Mouse (Mus musculus) kidney, embryonic 14.5 days (tissue): ENCODE data around the gene Phb2. TPM values are rescaled to one million over a fixed set of nuclear protein-coding genes. Genes with fewer than 3 reads are reported as not detected.

Experiments used
- ATAC-seq: fragments of 200-750 bp; cut with Nextera tagmentation; 2 replicates; pipeline ENCODE4 v1.8.0; 2017; ENCODE audit warnings: moderate number of reproducible peaks, mild to moderate bottlenecking, moderate TSS enrichment, moderate library complexity; ENCODE audit not compliant: low FRiP score, low TSS enrichment
- H3K27ac ChIP-seq: fragments of 300-500 bp; sonication (generic); 2 replicates; pipeline ENCODE4 v1.5.1; 2014; ENCODE audit warnings: low read depth, mild to moderate bottlenecking, low read length, moderate library complexity, mixed read lengths
- H3K27me3 ChIP-seq: fragments of 300-500 bp; sonication (generic); 2 replicates; pipeline ENCODE4 v1.6.1; 2014; ENCODE audit warnings: mild to moderate bottlenecking, low read length; ENCODE audit not compliant: control insufficient read depth, insufficient read depth
- H3K36me3 ChIP-seq: fragments of 300-500 bp; sonication (generic); 2 replicates; pipeline ENCODE4 v1.6.1; 2014; ENCODE audit warnings: low read length, mixed read lengths; ENCODE audit not compliant: control insufficient read depth, insufficient read depth
- H3K4me1 ChIP-seq: fragments of 300-500 bp; sonication (generic); 2 replicates; pipeline ENCODE4 v1.6.1; 2014; ENCODE audit warnings: low read length, mixed read lengths; ENCODE audit not compliant: control insufficient read depth, insufficient read depth
- H3K4me2 ChIP-seq: fragments of 300-500 bp; sonication (generic); replicated peaks from 2 replicates; pipeline ENCODE4 v1.6.1; 2014; ENCODE audit warnings: low read depth, mild to moderate bottlenecking, low read length
- H3K4me3 ChIP-seq: fragments of 300-500 bp; sonication (generic); 2 replicates; pipeline ENCODE4 v1.5.1; 2014; ENCODE audit warnings: mild to moderate bottlenecking, low read length
- H3K9ac ChIP-seq: fragments of 300-500 bp; sonication (generic); 2 replicates; pipeline ENCODE4 v1.6.1; 2014; ENCODE audit warnings: low read depth, mild to moderate bottlenecking, low read length, moderate library complexity
- H3K9me3 ChIP-seq: fragments of 300-500 bp; sonication (generic); 2 replicates; pipeline ENCODE4 v1.6.1; 2016; ENCODE audit warnings: low read length; ENCODE audit not compliant: control insufficient read depth
- WGBS: fragments of 180-500 bp; shearing (Covaris S2); extraction: QIAGEN DNeasy Blood & Tissue Kit; methylation state at CpG from one replicate; pipeline ENCODE4 v1.1.7; 2014; 5-methylcytosine and 5-hydroxymethylcytosine counted together
- microRNA counts: library from miRNA; unstranded; fragments of <30 nt; microRNA quantifications from one replicate; lab custom pipeline; 2017
- microRNA-seq: library from miRNA; unstranded; fragments of <30 nt; microRNA quantifications from one replicate; pipeline ENCODE4, GENCODE M21; 2016
- polyA plus RNA-seq: library from polyadenylated mRNA; unstranded; fragments of >200 nt; fragmentation: Nextera tagmentation; extraction: Ambion mirVana; gene quantifications from 2 replicates; pipeline ENCODE4 v1.2.1, GENCODE M21; 2014

The Phb2 gene
- polyA plus RNA-seq, 1 experiment from 2014 or later, result 402 TPM

GRCm38 (mm10) chr6:124757909-124758848, 46.0 kb downstream of the Phb2 start:
- WGBS, result 37% methylated on average over 5 of the region's 5 CpGs
- H3K4me3 ChIP-seq, result peak overlapping the region; percentile 88

DNA sequence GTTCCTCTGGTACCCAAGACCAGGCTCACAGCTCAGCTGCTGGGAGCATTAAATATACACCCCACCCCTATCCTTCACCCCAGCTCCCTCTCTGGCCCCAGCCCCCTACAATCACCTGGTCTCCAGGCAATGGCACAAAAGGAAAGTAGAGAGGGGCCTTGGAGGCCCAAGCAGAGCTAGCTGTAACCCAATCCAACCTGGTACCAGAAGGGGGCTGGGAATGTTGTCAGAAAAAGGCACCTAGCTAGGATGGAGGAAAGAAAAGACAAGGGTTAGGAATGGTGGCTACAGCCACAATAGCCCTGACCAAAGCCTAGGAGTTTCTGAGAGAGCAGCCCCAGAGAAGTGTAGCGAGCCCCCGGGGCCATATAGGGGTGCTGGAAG, 46.7 kb downstream of the Phb2 start:
- Histone ChIP-seq H3K27me3 (no peaks in the 10 kb centered on the region), H3K27ac (peak overlapping the region; percentile 98), H3K36me3 (no peaks in the 10 kb centered on the region), H3K9me3 (no peaks in the 10 kb centered on the region), H3K4me2 (peak overlapping the region; percentile 70), H3K9ac (peak overlapping the region; percentile 38; the same call in 1 of the 2 replicates), H3K4me1 (peaks cover 38% of the 10 kb centered on the region), H3K4me3 (peak overlapping the region; percentile 11; the same call in 1 of the 2 replicates)
- ATAC-seq, result no peak
- 58% methylated on average over 2 of the region's 2 CpGs for WGBS

More at GRCm38 (mm10) chr6:124757909-124758848, 46.0 kb downstream of the Phb2 start:
- H3K27me3 ChIP-seq, result no peaks in the 10 kb centered on the region
- peak overlapping the region; percentile 98 for H3K27ac ChIP-seq
- H3K4me2 ChIP-seq, result peak overlapping the region; percentile 70
- H3K9me3 ChIP-seq, result no peaks in the 10 kb centered on the region
- peaks cover 43% of the 10 kb centered on the region for H3K4me1 ChIP-seq
- no peaks in the 10 kb centered on the region for H3K36me3 ChIP-seq
- peak; percentile 5; the same call in 1 of the 2 replicates for ATAC-seq
- H3K9ac ChIP-seq, result peak overlapping the region; percentile 97; the same call in 1 of the 2 replicates

GRCm38 (mm10) chr6:124759259-124759658, 47.1 kb downstream of the Phb2 start:
- Histone ChIP-seq H3K27ac (peak overlapping the region; percentile 98), H3K27me3 (no peaks in the 10 kb centered on the region), H3K36me3 (no peaks in the 10 kb centered on the region), H3K9ac (peak overlapping the region; percentile 38; the same call in 1 of the 2 replicates), H3K4me3 (peak overlapping the region; percentile 11; the same call in 1 of the 2 replicates), H3K9me3 (no peaks in the 10 kb centered on the region), H3K4me2 (peak overlapping the region; percentile 70), H3K4me1 (peaks cover 35% of the 10 kb centered on the region)
- WGBS, result 3% methylated on average over 5 of the region's 5 CpGs
- ATAC-seq, result peak; percentile 8; the same call in 1 of the 2 replicates

GRCm38 (mm10) chr6:124765951-124766350, 53.8 kb downstream of the Phb2 start:
- Histone ChIP-seq H3K9me3 (no peaks in the 10 kb centered on the region), H3K27me3 (no peaks in the 10 kb centered on the region), H3K9ac (no peak overlapping the region), H3K36me3 (no peaks in the 10 kb centered on the region), H3K4me2 (no peak overlapping the region), H3K27ac (no peak overlapping the region), H3K4me3 (no peak overlapping the region), H3K4me1 (peaks cover 26% of the 10 kb centered on the region)
- ATAC-seq, result no peak
- WGBS, result 90% methylated on average over 7 of the region's 7 CpGs

MicroRNA genes within 50 kb of the gene (microRNA counts, 519-probe panel; counts per million panel counts)
- microRNA mmu-miR-141 (lab: Ali Mortazavi, UCI), result 4,775 counts per million, percentile 36 among the panel's probes with 10 or more counts
- 7,329 counts per million, percentile 78 among the panel's probes with 10 or more counts for microRNA mmu-miR-200c (lab: Ali Mortazavi, UCI)

Small RNA genes lying within 50 kb of the gene (microRNA-seq; reads per million reads assigned to microRNA genes)
- gene Mir141 (767 reads per million, percentile 76 among the genes with 10 or more reads in this experiment), gene Mir200c (5,779 reads per million, percentile 92 among the genes with 10 or more reads in this experiment)

Other genes starting within 250 kb of the Phb2 start
- 2.8 TPM in 2 replicates for gene Clstn3, start 247.5 kb upstream of the Phb2 start, polyA plus RNA-seq
- gene C1rl, start 219.2 kb upstream of the Phb2 start, polyA plus RNA-seq, result 0.71 and 1.1 TPM in 2 replicates
- gene C1ra, start 199.9 kb upstream of the Phb2 start, polyA plus RNA-seq, result 3.9 and 4.3 TPM in 2 replicates
- gene C1s1, start 170.0 kb upstream of the Phb2 start, polyA plus RNA-seq, result 8.8 and 11.9 TPM in 2 replicates
- 0.11 TPM in 1 of 2 replicates, not detected in the other for gene C1rb, start 142.0 kb upstream of the Phb2 start, polyA plus RNA-seq
- gene C1s2, start 76.3 kb upstream of the Phb2 start, polyA plus RNA-seq, result 0.08 TPM in 1 of 2 replicates, not detected in the other
- 51.2 and 67.3 TPM in 2 replicates for gene Lpcat3, start 49.3 kb upstream of the Phb2 start, polyA plus RNA-seq
- gene Emg1, start 158 bp upstream of the Phb2 start, polyA plus RNA-seq, result 233 and 278 TPM in 2 replicates
- gene Ptpn6, start 26.4 kb downstream of the Phb2 start, polyA plus RNA-seq, result 10.0 and 12.9 TPM in 2 replicates
- gene Grcc10, start 29.0 kb downstream of the Phb2 start, polyA plus RNA-seq, result 564 and 762 TPM in 2 replicates
- not detected in 2 replicates for gene Gm45234, start 43.7 kb downstream of the Phb2 start, polyA plus RNA-seq
- 17.5 and 17.7 TPM in 2 replicates for gene Atn1, start 44.2 kb downstream of the Phb2 start, polyA plus RNA-seq
- gene Eno2, start 57.3 kb downstream of the Phb2 start, polyA plus RNA-seq, result 8.8 and 10.8 TPM in 2 replicates
- 0.39 and 0.61 TPM in 2 replicates for gene Lrrc23, start 67.4 kb downstream of the Phb2 start, polyA plus RNA-seq
- gene Spsb2, start 96.3 kb downstream of the Phb2 start, polyA plus RNA-seq, result 8.7 and 11.4 TPM in 2 replicates
- gene Tpi1, start 102.0 kb downstream of the Phb2 start, polyA plus RNA-seq, result 643 and 681 TPM in 2 replicates
- gene Usp5, start 117.1 kb downstream of the Phb2 start, polyA plus RNA-seq, result 102 and 139 TPM in 2 replicates
- 201 and 232 TPM in 2 replicates for gene Cdca3, start 117.2 kb downstream of the Phb2 start, polyA plus RNA-seq
- 0.84 and 1.3 TPM in 2 replicates for gene Gnb3, start 127.9 kb downstream of the Phb2 start, polyA plus RNA-seq
- gene P3h3, start 145.4 kb downstream of the Phb2 start, polyA plus RNA-seq, result 25.8 and 29.5 TPM in 2 replicates
- 0.55 and 1.1 TPM in 2 replicates for gene Gpr162, start 151.6 kb downstream of the Phb2 start, polyA plus RNA-seq
- gene Cd4, start 175.9 kb downstream of the Phb2 start, polyA plus RNA-seq, result 0.16 TPM in 1 of 2 replicates, not detected in the other
- gene Lag3, start 199.4 kb downstream of the Phb2 start, polyA plus RNA-seq, result 1.6 and 1.7 TPM in 2 replicates
- gene Ptms, start 207.8 kb downstream of the Phb2 start, polyA plus RNA-seq, result 219 and 295 TPM in 2 replicates
- 396 and 402 TPM in 2 replicates for gene Mlf2, start 219.1 kb downstream of the Phb2 start, polyA plus RNA-seq